ENCODE assay signal across 8 mouse cellular contexts in genomic region chr3:153689793-153690291, GRCm38 (mm10). TPM values are rescaled to one million over a fixed set of nuclear protein-coding genes. Genes with fewer than 3 reads are reported as not detected.
DNase-seq lines count a peak whose midpoint lies in the region; ATAC-seq and TF ChIP-seq lines count a peak whose summit lies in the region.

No protein-coding gene starts in this region.

- H3K27ac ChIP-seq in CH12.LX (ENCODE audit: insufficient read depth, low read depth): no peak overlapping the region
- peak overlapping the region; percentile 82 for H3K27ac ChIP-seq in heart, embryonic 13.5 days (replicated peaks)
- H3K27ac ChIP-seq in limb, embryonic 13.5 days: peak overlapping the region; percentile 70; the same call in 1 of the 2 replicates
- peak overlapping the region; percentile 87 for H3K27ac ChIP-seq in stomach, embryonic 16.5 days (ENCODE audit: low read length)
- no peak overlapping the region for H3K27ac ChIP-seq in thymus, adult 2 months (ENCODE audit: control insufficient read depth, insufficient read depth, low read length)

- H3K4me2 ChIP-seq in CH12.LX (ENCODE audit: insufficient read depth, low read depth, poor library complexity, severe bottlenecking): no peak overlapping the region
- peak overlapping the region; percentile 51 for H3K4me2 ChIP-seq in heart, embryonic 13.5 days
- H3K4me2 ChIP-seq in limb, embryonic 13.5 days (replicated peaks): peak overlapping the region; percentile 43
- H3K4me2 ChIP-seq in stomach, embryonic 16.5 days (ENCODE audit: low read depth, low read length): 0 out of 2 replicates have a peak overlapping the region, but pooled peaks have one; percentile 1

- ATAC-seq in heart, embryonic 13.5 days (ENCODE audit: extremely low read depth, insufficient number of reproducible peaks, low FRiP score, low TSS enrichment): peak; percentile 75
- ATAC-seq in limb, embryonic 13.5 days (ENCODE audit: low FRiP score, low read depth): peak; percentile 64; the same call in 1 of the 2 replicates
- ATAC-seq in stomach, embryonic 16.5 days (ENCODE audit: insufficient read depth, low FRiP score): peak; percentile 80

- no peaks in the 10 kb centered on the region for H3K79me2 ChIP-seq in CH12.LX (replicated peaks; ENCODE audit: control insufficient read depth, extremely low read depth, insufficient read depth, poor library complexity, severe bottlenecking)

- dilution Hi-C loops in CH12.LX (cut with MboI; ENCODE audit: extremely low pct_ligation_motif_present, extremely low pct_unique_long_range_greater_than_20kb, low sequenced_read_pairs): no loop called here

- no peak overlapping the region for H3K4me3 ChIP-seq in CH12.LX (replicated peaks in 1 of 3; ENCODE audit: low read depth in 2 of 3, low read length in 2 of 3, poor library complexity in 1 of 3)
- 0 out of 2 replicates have a peak overlapping the region, but pooled peaks have one; percentile 10 for H3K4me3 ChIP-seq in heart, embryonic 13.5 days
- H3K4me3 ChIP-seq in limb, embryonic 13.5 days: no peak overlapping the region
- no peak overlapping the region for H3K4me3 ChIP-seq in stomach, embryonic 16.5 days (replicated peaks; ENCODE audit: low read length)
- no peak overlapping the region for H3K4me3 ChIP-seq in thymus, adult 2 months (ENCODE audit: control insufficient read depth, insufficient read depth, low read length)

- no peak for TF ChIP-seq EP300 in CH12.LX (IDR thresholded peaks at IDR 0.05; ENCODE audit: low read length)

- H3K36me3 ChIP-seq in CH12.LX (replicated peaks in 1 of 2; ENCODE audit: control insufficient read depth in 1 of 2, insufficient read depth in 1 of 2, low read length in 1 of 2): no peaks in the 10 kb centered on the region
- no peaks in the 10 kb centered on the region for H3K36me3 ChIP-seq in heart, embryonic 13.5 days
- no peaks in the 10 kb centered on the region for H3K36me3 ChIP-seq in limb, embryonic 13.5 days
- no peaks in the 10 kb centered on the region for H3K36me3 ChIP-seq in stomach, embryonic 16.5 days (ENCODE audit: control insufficient read depth, insufficient read depth, low read length)
- no peaks in the 10 kb centered on the region for H3K36me3 ChIP-seq in thymus, adult 2 months (ENCODE audit: control insufficient read depth, insufficient read depth, low read length)

- TF ChIP-seq CTCF in CH12.LX (conservative IDR thresholded peaks at IDR 0.05 in 1 of 2, IDR thresholded peaks at IDR 0.05 in 1 of 2; ENCODE audit: low read depth in 2 of 2, low read length in 2 of 2): no peak
- no peak for TF ChIP-seq CTCF in thymus, adult 2 months (IDR thresholded peaks at IDR 0.05; ENCODE audit: borderline replicate concordance, control insufficient read depth, extremely low read depth, insufficient read depth, low read length, poor library complexity)

- no peak for TF ChIP-seq RAD21 in CH12.LX (IDR thresholded peaks at IDR 0.05; ENCODE audit: low read depth, low read length)

- in situ Hi-C loops in CH12.LX (cut with MboI; ENCODE audit: low pct_ligation_motif_present, low pct_unique_long_range_greater_than_20kb, low sequenced_read_pairs): no loop called here

- H3K4me1 ChIP-seq in CH12.LX (ENCODE audit: control insufficient read depth in 1 of 2, insufficient read depth in 2 of 2): peaks cover 4 to 10% of the 10 kb centered on the region in 2 experiments; a peak in 1 of 4 replicates
- peaks cover 55% of the 10 kb centered on the region for H3K4me1 ChIP-seq in heart, embryonic 13.5 days
- H3K4me1 ChIP-seq in limb, embryonic 13.5 days: peaks cover 40% of the 10 kb centered on the region
- peaks cover 26% of the 10 kb centered on the region for H3K4me1 ChIP-seq in stomach, embryonic 16.5 days (ENCODE audit: control insufficient read depth, insufficient read depth, low read length)
- H3K4me1 ChIP-seq in thymus, adult 2 months (replicated peaks; ENCODE audit: control insufficient read depth, insufficient read depth, low read length): no peaks in the 10 kb centered on the region

- no peak overlapping the region for H3K9ac ChIP-seq in CH12.LX (ENCODE audit: insufficient read depth, low read depth)
- peak overlapping the region; percentile 47 for H3K9ac ChIP-seq in heart, embryonic 13.5 days
- H3K9ac ChIP-seq in limb, embryonic 13.5 days: no peak overlapping the region
- H3K9ac ChIP-seq in stomach, embryonic 16.5 days (ENCODE audit: low read length): no peak overlapping the region

- TF ChIP-seq POLR2A in CH12.LX (IDR thresholded peaks at IDR 0.05; ENCODE audit: low read depth, low read length): no peak
- TF ChIP-seq POLR2A in thymus, adult 2 months (IDR thresholded peaks at IDR 0.05; ENCODE audit: control insufficient read depth, extremely low read depth, insufficient read depth, low read length, poor library complexity): no peak

- 23% methylated on average over 11 of the region's 11 CpGs for WGBS in heart, embryonic 13.5 days
- 24% methylated on average over 11 of the region's 11 CpGs for WGBS in limb, embryonic 13.5 days
- WGBS in stomach, embryonic 16.5 days: 43% methylated on average over 11 of the region's 11 CpGs
- 81% methylated on average over 11 of the region's 11 CpGs for WGBS in thymus, adult 2 months

- DNase-seq in CH12.LX (ENCODE audit: extremely low read depth): no peak
- DNase-seq in adrenal gland, postnatal 10 days: peak; percentile 49
- DNase-seq in thymus, postnatal 14 days: no peak
- DNase-seq in right cerebral cortex, adult 18-20 months: no peak
- DNase-seq in thymus, adult 2 months: no peak

- H3K27me3 ChIP-seq in CH12.LX (replicated peaks): no peaks in the 10 kb centered on the region
- no peaks in the 10 kb centered on the region for H3K27me3 ChIP-seq in heart, embryonic 13.5 days (replicated peaks)
- H3K27me3 ChIP-seq in limb, embryonic 13.5 days: no peaks in the 10 kb centered on the region
- no peaks in the 10 kb centered on the region for H3K27me3 ChIP-seq in stomach, embryonic 16.5 days (ENCODE audit: control insufficient read depth, insufficient read depth, low read length)
- H3K27me3 ChIP-seq in thymus, adult 2 months (ENCODE audit: control insufficient read depth, insufficient read depth, low read length): no peaks in the 10 kb centered on the region

- H3K9me3 ChIP-seq in CH12.LX (replicated peaks; ENCODE audit: low read length): no peaks in the 10 kb centered on the region
- no peaks in the 10 kb centered on the region for H3K9me3 ChIP-seq in heart, embryonic 13.5 days
- no peaks in the 10 kb centered on the region for H3K9me3 ChIP-seq in limb, embryonic 13.5 days
- H3K9me3 ChIP-seq in stomach, embryonic 16.5 days (replicated peaks; ENCODE audit: control insufficient read depth, low read length): no peaks in the 10 kb centered on the region

TF ChIP-seq in CH12.LX, 34 proteins besides CTCF, POLR2A, EP300 and RAD21:
- no peak for TF ChIP-seq POLR2AphosphoS2 (IDR thresholded peaks at IDR 0.05; ENCODE audit: low read depth, low read length)
- TF ChIP-seq UBTF (IDR thresholded peaks at IDR 0.05; ENCODE audit: low read depth, low read length): 0 out of 2 replicates have a peak, but pooled peaks have one; percentile 38
- peak; percentile 69; the same call in 1 of the 2 replicates for TF ChIP-seq ZNF384 (IDR thresholded peaks at IDR 0.05; ENCODE audit: low read depth, low read length)
- TF ChIP-seq MAFK (IDR thresholded peaks at IDR 0.05; ENCODE audit: insufficient replicate concordance, low read length): no peak

RNA-seq across cellular contexts. Expression of gene St6galnac3, which starts 35.1 kb away (rescaled TPM):
- total RNA-seq in CH12.LX (2012; rRNA removed) (0.08 and 0.13 TPM in 2 replicates), CH12.LX (2014; rRNA removed) (0.38 and 0.43 TPM in 2 replicates)
- polyA plus RNA-seq in CH12.LX (2012; ENCODE audit: insufficient read length, low read depth): 0.25 and 1.1 TPM in 2 replicates
- 10 to 100 TPM; 13.3 to 14.4 TPM for total RNA-seq in adrenal gland, postnatal 10 days (2021)
- 21.7 and 24.8 TPM in 2 replicates for polyA plus RNA-seq in heart, embryonic 13.5 days (2015; fragmentation: Nextera tagmentation; extraction: Ambion mirVana)
- polyA plus RNA-seq in limb, embryonic 13.5 days (2015; fragmentation: Nextera tagmentation; extraction: Ambion mirVana): 53.7 and 54.6 TPM in 2 replicates
- polyA plus RNA-seq in stomach, embryonic 16.5 days (2015; fragmentation: Nextera tagmentation; extraction: Ambion mirVana): 32.4 and 34.9 TPM in 2 replicates
- polyA plus RNA-seq in thymus, adult 2 months (2012; rRNA removed): 1.3 and 1.6 TPM in 2 replicates

Comparison
In these comparisons a context has a peak if more than half of its experiments do, and no peak if none do; other contexts are left out.
1. H3K27ac ChIP-seq: peak in heart, embryonic 13.5 days (single experiment), limb, embryonic 13.5 days (single experiment) and stomach, embryonic 16.5 days (single experiment); none in CH12.LX (single experiment) and thymus, adult 2 months (single experiment).
2. Peak in every context shown above with its lines, with median percentiles within 50 percentile points of each other: ATAC-seq.